Mouse (Mus musculus): ENCODE measurements around the gene Tmem163.

- no peak for TF ChIP-seq CTCF (IDR thresholded peaks at IDR 0.05; ENCODE audit: low read depth)
- no peak for TF ChIP-seq EP300 (optimal IDR thresholded peaks at IDR 0.05)
Measured at GRCm38 (mm10) chr1:127622349-127622748, 57.0 kb downstream of the Tmem163 start.

Measured in stomach, postnatal 0 days (tissue).